Mouse (Mus musculus) urinary bladder, postnatal 4 days (tissue): ENCODE results near the gene Soat2.
"Not testable (repeated sequence)": the region's sequence is repeated elsewhere in the genome, so short reads cannot be mapped to it uniquely, and the experiment has no call there.

Experiments used
- DNase-seq, 2 experiments: peaks; one replicate each; pipeline ENCODE4 v3.0.0; 2021 to 2022; ENCODE audit warnings: low spot score in 2 of 2

Soat2 gene

DNA sequence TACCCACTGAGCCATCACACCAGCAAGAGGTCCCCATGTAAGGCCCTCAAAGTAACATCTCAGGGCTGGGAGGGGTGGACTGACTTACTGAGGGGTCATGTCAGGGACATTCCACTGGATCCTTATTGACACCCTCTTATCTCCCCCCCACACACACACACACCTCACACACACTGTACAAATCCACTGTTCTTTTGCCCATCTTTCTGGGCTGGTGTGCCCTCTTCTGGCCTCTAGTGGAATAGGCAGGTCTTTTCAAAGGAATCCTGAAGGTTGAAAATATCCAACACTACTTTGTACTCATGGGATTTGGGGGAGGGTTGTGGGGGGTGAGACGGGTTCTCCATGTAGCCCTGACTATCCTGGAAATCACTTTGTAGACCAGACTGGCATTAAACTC lies 3.4 kb upstream of the Soat2 start:
- DNase-seq = no peak

DNA sequence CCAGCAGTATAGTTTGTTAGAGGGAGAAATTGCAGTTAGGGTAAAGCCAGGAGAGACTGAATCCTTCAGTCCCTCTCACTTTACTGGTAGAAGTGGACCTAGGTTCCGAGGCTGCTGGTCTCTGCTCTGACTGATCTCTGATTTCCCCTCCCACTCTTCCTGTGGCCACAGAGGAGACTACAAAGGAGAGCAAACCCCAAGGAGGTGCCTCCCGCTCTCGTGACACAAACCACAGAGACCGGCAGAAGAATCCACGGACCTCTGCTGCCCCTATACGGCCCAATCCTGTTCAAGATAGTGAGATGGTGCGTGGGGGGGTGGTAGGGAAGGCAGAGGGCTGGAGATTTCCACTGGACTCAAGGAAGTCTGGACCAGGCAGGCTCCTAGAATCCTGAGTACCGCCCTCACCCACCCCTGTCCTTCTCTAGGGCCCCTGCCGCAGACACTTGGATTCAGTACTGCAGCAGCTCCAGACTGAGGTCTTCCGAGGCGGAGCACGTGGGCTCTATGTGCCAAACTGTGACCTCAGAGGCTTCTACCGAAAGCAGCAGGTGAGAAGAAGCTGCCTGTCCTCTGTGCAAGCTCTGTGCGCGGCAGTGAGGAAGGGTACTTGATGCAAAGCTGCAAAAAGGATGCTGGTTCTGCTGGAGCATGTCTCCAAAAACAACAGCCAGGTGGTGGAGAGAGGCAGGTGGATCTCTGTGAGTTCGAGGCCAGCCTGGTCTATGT lies 2.5 kb upstream of the Soat2 start:
- no peak for DNase-seq

DNA sequence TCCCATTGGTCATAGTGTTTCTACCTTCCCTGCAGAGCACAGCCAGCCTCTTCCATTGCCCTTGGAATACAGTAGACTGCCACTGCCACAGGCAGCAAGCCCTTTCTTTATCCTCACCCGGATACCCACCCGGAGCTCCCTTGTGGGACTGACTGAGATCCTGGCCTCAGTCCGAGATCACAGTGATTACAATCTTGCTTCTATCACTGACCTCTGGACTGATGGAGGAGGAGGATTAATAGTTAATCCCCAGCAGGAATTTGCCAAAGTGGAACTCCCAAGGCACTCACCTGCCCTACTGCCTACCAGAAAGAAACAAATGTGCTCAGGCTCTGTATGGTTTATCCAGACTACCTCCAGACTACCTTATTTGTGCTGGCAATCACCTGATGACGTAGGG lies 765 bp upstream of the Soat2 start:
- DNase-seq = no peak

DNA sequence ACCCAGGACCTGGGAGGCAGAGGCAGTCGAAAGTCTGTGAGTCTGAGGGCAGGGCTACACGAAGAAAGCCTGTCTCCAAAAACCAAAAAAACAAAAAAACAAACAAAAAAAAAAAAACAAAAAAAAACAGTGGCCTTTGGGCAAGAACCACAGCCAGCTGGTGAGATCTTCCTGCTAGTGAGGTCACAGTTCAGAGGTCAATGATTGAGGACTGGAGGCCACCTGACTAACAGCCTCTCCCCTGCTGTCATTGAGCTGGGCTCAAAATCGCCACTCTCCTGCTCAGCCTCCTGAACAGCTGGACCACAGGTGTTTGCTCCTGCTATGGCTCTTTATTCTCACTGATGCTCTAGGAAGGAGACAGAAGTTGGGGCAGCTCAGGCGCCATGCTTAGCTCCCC lies 2.3 kb downstream of the Soat2 start:
- no peak for DNase-seq

DNA sequence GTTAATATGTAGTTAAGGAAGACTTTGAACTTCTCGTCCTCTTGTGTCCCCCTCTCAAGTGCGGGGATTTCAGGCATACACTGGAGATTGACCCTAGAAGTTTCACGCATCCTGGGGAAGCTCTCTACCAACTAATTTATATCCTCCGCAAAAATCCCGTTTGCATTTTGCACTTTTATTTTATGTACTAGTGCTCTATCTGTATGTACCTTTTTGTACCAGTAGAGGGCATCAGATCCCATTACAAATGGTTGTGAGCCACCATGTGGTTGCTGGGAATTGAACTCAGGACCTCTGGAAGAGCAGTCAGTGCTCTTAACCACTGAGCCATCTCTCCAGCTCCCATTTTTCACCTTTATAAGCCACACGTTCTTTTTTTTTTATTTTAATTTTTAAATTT lies 4.7 kb downstream of the Soat2 start:
- not testable (repeated sequence) for DNase-seq

DNA sequence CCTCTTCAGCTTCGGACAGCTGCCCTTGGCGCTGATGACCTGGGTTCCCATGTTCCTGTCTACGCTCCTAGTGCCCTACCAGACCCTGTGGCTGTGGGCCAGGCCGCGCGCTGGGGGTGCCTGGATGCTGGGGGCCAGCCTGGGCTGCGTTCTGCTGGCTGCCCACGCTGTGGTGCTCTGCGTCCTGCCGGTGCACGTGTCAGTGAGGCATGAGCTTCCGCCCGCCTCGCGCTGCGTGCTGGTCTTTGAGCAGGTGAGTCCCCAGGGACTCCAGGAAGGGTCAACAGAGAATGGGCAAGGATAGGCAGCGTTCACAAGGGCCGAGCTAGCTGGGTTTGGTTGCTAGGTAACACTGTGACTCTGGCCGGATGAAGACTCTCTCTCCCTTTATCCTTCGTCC lies 6.5 kb downstream of the Soat2 start:
- DNase-seq = no peak

DNA sequence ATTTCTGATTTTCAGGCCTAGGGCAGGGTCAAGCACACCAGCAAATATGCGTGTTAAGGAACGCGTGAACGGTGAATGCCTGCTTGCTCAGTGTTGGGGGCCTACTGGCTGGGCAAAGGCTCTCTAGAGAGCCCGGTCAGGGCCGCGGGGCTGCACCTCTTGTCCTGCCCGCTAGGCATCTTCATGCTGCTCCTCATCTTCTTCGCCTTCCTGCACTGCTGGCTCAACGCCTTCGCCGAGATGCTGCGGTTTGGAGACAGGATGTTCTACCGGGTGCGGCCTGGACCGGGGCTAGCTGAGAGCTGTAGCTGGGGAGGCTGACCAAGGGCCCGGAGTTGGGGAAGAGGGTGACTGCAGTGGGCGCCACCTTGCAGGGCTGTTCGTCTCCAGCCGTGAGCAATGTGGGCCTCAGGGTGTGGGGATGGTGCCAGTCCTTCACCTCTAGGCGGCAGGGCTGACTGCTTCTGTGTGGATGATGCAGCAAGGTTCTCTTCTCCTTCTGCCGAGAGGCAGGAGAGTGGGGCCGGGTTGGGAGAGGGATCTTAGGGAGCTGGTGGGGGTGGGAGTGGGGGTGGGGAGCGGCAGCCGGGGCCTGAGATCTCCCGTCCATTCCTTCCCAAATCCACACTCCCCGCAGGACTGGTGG lies 10.2 kb downstream of the Soat2 start:
- DNase-seq = no peak

DNA sequence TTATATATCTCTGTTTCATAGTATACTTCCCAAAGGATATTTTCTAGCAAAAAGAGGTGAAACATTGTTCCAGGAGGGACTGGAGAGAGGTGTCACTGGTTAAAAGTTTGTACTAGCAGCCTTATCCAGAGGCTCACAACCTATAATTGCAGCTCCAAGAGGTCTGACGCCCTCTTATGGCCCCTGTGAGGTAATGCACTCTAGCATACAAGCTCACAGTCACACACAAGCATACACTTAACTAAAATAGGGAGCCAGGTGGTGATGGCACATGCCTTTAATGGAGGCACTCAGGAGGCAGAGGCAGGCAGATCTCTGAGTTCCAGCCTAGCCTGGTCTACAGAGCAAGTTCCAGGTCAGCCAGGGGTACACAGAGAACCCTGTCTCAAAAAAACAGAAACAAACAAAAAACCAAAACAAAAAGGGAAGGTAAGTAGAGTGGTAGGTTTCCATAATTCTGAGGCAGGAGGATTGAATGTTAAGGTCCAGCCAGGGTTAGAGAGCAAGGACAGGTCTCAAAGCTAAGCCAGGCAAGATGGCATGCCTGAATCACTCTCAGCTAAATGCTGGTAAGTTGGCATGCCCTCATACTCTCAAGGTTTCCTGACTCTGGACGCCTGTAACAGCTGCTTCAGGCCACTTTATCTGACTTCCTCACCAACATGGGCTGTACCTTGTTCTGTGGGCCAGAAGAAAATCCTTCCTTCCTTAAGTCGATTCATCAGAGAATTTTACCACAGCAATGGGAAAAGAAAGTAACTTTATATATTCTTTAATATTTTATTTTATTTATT lies 13.8 kb downstream of the Soat2 start:
- DNase-seq = no peak

DNA sequence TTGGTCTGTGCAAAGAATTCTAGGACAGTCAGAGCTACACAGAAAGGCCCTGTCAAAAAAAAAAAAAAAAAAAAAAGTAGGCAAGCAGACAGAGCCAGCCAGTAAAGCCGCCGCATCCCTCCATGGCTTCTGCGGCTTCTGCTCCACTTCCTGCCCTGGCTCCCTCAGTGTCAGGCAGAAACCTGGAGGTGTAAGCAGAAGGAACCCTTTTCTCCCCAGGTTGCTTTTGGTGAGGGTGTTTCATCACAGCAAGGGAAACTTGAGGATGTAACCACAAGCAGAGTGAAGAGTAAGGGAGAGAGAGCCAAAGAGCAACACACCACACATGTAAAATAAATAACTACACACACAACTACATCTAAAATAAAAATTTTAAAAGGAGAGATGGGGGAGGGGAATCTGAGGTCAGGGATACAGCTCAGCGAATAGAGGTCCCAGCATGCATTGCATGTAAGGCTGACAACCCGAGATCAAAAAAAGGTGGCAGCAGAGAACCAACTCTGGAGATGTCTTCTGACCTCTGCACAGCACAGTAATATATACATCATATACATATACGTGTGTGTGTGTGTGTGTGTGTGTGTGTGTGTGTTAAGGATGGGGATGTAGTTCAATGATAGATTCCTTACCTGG lies 15.3 kb downstream of the Soat2 start:
- no peak for DNase-seq

DNA sequence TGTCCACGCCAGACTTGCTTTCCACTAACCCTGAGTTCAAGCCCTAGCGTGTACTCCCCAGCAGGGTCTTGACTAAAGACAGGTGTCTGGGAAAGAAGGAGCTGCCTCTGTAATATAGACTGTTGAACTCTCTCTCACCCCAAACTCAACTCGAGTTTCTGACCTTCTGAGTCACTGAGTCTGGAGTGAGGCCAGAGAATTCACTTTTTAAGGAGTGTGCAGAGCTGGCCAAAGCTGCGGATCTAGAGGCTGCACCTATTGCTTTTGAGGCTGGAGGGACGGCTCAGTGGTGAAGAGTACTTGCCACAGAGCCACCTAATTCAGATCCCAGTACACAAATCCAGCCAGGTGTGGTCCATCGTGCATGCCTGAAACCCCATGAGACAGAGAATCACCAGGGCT lies 17.3 kb downstream of the Soat2 start:
- DNase-seq = no peak

DNA sequence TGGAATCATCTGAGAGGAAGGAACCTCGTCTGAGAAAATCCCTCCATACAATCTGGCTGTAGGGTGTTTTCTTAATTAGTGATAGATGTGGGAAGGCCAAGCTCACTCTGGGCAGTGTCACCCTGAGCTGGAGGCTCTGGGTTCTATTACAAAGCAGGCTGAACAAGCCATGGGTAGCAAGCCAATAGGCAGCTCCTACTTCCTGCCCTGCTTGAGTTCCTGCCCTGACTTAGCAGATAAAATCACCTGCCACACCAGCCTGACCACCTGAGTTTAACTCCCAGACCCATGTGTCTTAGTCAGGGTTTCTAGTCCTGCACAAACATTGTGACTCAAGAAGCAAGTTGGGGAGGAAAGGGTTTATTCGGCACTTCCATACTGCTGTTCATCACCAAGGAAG lies 18.7 kb downstream of the Soat2 start:
- DNase-seq = no peak

DNA sequence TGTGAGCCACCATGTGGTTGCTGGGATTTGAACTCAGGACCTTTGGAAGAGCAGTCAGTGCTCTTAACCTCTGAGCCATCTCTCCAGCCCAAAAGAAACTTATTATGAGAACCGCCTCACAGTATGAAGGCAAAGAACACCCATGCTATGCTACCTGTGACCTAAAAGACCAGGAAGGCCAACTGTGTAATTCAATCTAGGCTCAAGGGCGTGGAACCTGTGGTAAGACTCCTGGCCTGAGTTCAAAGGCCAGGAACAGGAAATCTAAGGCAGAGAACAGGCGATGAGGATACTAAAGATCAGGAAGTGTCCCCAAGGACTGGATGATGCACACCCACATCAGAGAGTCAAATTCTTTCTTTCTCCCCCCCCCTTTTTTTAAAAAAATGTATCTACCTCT lies 23.3 kb downstream of the Soat2 start:
- no peak for DNase-seq

DNA sequence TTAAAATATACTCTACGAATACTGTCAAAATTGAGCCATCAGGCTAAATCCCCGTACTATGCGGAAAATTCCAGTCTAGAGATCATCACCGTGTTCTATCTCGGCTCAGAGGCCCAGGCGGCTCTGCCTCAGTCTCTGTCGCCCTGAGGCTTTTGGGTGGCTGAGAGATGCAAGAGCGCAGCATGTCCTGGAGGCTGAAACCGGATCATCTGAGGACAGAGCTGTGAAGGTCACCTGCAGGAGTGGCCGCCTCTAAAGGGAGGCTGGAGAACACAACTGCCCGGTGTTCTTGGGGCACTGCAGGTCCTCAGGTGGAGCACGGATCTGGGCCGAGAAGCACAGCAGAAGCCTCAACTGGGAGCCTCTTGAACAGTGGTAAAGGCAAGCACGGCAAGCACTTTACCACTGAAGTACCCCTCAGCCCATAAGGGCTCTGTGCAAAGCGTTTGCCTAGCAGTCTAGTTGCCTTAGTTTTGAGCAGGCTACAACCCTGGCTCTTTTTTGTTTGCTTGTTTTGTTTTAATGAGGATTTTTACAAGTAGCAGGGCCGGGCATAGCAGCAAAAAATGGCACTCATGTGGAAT lies 25.5 kb downstream of the Soat2 start:
- DNase-seq = no peak

DNA sequence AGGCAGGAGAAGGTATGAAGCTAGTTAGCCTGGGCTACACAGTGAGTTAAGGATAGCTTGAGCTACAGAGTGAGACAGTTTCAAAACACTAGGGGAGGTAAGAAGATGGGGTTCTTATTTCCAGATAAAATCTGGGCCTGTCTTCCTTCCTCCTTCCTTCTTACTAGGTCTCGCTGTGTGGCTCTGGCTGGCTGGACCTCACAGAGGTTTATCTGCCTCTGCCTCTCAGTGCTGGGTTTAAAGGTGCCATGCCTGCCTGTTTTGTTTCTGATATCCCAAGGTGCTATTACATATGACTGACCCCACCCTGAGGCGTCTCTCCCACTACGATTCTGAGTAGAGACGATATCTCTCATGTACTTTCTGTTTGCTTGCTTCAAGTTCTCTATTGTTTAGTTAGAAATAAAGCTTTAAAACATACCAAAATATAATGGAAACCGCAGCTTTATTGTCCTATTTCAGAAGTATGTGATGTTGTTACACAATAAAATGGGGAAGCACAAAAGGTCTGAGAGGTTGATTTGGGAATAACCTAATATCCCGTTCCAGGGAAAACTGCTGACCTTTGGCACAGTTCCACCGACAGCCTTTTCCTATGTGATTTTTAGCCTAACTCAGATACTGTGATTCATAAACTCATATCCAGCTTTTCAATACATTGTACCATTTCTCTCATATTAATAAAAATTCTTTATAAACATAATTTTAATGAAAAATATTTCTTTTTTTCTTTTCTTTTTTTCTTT lies 26.4 kb downstream of the Soat2 start:
- DNase-seq = no peak

DNA sequence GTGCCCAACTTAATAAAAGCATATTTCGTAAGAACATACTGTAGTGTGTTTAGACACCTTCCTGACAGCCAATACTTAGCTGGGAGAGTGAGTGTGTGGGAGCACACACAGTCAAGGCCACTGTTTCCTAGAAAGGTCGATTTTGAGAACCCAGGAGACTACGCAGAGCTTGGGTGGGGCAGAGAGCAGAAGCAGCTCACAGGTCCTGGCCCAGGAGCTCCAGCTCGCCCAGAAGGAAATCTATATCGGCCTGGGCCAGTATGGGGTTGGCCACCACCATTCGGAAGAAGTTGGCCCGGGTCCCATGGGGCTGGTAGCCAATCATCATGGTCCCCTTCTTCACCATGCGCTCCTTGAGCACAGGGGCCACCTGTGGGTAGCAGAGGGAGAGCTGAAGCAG lies 27.1 kb downstream of the Soat2 start:
- no peak for DNase-seq

DNA sequence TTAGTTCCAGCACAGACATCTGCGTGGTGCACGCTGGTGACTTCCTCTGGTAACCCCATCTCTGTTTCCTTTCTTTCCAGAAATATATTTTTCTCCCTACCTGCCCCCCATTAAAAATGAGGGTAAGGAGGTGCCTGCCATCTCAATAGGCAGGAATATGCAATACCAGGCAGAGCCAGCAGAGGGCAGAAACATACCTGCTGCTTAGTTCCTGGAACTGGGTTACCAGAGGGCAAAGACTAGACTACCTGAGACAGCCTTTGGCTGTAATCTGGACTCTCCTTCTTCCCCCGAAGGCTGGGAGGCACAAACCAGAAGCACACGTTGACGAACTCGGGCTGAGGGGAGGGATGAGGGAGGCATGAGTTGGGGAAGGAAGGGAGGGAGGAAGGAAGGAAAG lies 28.0 kb downstream of the Soat2 start:
- DNase-seq = peak; percentile 58 to 80

DNA sequence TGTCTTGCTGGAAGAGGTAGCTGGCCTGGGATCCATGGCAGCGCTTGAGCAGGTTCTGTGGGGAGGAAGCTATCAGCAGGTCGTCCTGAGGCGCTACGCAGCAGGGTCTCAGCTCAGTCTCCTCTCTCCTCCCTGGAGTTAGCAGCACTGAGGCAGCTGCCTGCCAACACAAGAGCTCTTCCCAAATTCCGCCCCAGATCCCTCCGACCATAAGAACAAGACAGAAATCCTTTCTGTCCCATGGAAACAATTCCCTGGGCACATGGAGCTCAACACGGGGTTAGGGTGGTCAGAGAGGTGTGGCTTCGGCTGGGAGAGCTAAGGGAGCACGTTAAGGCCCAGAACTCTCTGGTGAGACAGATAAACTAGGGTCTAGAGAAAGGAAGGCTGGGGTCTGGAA lies 28.8 kb downstream of the Soat2 start:
- no peak for DNase-seq

DNA sequence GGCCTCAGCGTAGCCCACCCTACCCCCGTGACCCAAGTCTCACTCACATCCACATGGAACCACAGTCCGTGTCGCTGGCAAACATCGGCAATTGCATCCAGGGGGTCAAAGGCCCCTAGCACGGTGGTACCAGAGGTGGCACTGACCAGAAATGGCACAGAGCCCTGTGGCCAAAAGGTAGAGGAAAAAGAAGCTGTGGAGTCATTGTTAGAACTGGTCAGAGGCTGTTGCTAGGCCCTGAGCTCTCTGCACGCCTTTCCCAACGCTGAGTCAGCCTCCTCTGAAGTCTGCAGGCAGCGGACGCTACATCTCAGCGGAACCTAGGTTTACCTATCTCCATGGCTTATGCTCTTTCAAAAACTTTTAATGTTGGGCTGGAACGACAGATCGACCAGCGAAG lies 29.6 kb downstream of the Soat2 start:
- DNase-seq = no peak

DNA sequence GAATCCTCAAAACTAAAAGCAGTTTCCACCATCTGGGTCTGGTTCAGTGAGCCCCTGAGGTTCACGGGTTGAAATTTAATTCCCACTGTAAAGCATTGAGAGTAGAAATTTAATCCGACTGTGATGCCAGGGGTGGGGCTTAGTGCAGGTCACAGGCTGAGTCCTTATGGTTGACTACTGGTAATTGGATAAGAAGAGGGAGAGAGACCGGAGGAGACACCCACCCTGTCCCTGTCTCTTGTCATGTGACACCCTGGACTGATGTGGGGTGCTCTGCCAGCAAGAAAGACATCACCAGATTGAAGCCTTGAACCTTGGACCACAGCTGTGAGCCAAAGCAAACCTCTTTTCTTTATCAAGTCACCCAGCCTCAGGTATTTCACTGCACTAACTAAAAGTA lies 32.8 kb downstream of the Soat2 start:
- DNase-seq = no peak

DNA sequence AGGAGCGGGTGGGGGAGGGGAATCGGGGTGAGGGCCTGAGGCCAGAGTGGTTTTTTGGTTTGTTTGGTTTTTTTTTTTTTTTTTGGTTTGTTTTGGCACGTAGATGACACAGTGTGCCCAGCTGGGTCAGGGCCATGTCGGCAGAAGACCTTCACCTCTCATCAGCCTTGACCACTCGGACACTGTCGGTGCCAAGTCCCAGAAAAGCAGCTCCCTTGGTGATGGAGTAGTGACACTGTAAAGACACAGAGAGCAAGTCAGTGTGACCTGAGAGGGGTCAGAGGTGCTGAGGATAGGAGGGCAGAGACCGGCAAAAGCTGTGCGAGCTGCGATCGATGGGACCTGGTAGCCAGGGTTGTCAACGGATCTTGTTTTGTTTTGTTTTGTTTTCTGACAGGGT lies 35.9 kb downstream of the Soat2 start:
- no peak for DNase-seq

DNA sequence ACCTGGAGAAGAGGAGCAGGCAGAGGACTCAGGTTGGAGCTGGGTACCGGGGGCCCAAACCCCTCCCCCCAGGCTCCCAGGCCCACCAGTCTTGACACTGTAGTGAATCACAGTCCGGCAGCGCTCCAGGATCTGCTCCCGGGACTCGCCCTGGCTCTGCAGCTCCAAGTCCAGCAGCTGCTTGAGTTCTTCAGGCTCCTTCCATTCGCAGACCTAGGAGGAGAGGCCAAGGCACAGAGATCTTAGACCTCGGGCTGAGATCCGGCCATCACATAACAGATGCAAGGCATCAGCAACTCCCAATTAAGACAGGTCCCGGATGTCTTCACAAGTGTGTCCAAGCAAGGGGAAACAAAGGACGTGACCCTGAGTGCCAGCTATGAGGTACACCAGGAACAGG lies 37.8 kb downstream of the Soat2 start:
- DNase-seq = peak; percentile 44 to 66
